Mouse (Mus musculus): Measurements from ENCODE around the gene Zfp869. TPM values are rescaled to one million over a fixed set of nuclear protein-coding genes. Genes with fewer than 3 reads are reported as not detected.
"Not testable (repeated sequence)": the region's sequence is repeated elsewhere in the genome, so short reads cannot be mapped to it uniquely, and the experiment has no call there.

Gene Zfp869
- total and polyA plus RNA-seq, 3 experiments = 1.4 to 41.2 (median 37.9) TPM

DNA sequence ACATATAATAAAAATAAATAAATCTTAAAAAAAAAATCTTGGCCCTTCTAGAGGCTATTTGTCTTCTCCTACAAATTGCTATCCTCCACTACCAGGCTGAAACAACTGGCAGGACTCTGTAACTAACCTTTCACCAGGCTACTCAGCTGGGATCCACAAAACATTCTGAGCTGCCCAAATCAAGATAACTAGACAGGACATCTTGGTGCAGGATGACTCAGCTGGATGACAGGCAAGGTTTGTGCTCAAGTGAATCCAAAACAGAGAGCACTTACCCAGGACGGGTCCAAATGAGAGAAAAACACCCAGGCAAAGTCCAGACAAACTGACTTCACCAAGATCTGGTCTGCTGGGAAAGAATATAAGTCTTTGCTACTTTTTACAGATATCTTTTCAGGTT is 25.0 kb upstream of the Zfp869 start:
- ATAC-seq (ENCODE audit: extremely low read depth, insufficient number of reproducible peaks, low FRiP score, poor library complexity, severe bottlenecking) = no peak

GRCm38 (mm10) chr8:69717232-69717580 is 6.7 kb upstream of the Zfp869 start:
- Histone ChIP-seq H3K27me3 (ENCODE audit: insufficient read depth, low read length) (peaks cover 3% of the 10 kb centered on the region; the same call in 1 of the 2 replicates), H3K4me3 (ENCODE audit: low read depth, low read length) (peak overlapping the region; percentile 99), H3K36me3 (replicated peaks) (peaks cover 24% of the 10 kb centered on the region), H3K9me3 (replicated peaks) (no peaks in the 10 kb centered on the region), H3K4me1 (ENCODE audit: insufficient read depth, low read depth, low read length) (peaks cover 28% of the 10 kb centered on the region)
- no peak for TF ChIP-seq CTCF (IDR thresholded peaks at IDR 0.05; ENCODE audit: low read depth, low read length)
- TF ChIP-seq TAL1 (conservative IDR thresholded peaks at IDR 0.05; ENCODE audit: low read depth, low read length) = no peak
- no peak for TF ChIP-seq GATA2 (IDR thresholded peaks at IDR 0.05; ENCODE audit: borderline replicate concordance, low read depth, low read length)
- no peak for TF ChIP-seq GATA1 (IDR thresholded peaks at IDR 0.05; ENCODE audit: borderline replicate concordance, low read length)
- no peak for TF ChIP-seq POLR2AphosphoS5 (IDR thresholded peaks at IDR 0.05; ENCODE audit: insufficient replicate concordance, low read depth, low read length)
- DNase-seq (ENCODE audit: low spot score) = peak; percentile 5
- ATAC-seq (ENCODE audit: extremely low read depth, insufficient number of reproducible peaks, low FRiP score, poor library complexity, severe bottlenecking) = no peak

More for the DNA sequence above, 25.0 kb upstream of the Zfp869 start:
- Histone ChIP-seq H3K4me1 (ENCODE audit: insufficient read depth, low read depth, low read length) (no peaks in the 10 kb centered on the region), H3K9me3 (replicated peaks) (no peaks in the 10 kb centered on the region), H3K4me3 (ENCODE audit: low read depth, low read length) (no peak overlapping the region), H3K27me3 (ENCODE audit: insufficient read depth, low read length) (peaks cover 5% of the 10 kb centered on the region; the same call in 1 of the 2 replicates), H3K36me3 (replicated peaks) (no peaks in the 10 kb centered on the region)
- DNase-seq (ENCODE audit: low spot score) = no peak
- TF ChIP-seq POLR2AphosphoS5 (IDR thresholded peaks at IDR 0.05; ENCODE audit: insufficient replicate concordance, low read depth, low read length) (no peak), GATA2 (IDR thresholded peaks at IDR 0.05; ENCODE audit: borderline replicate concordance, low read depth, low read length) (no peak), CTCF (IDR thresholded peaks at IDR 0.05; ENCODE audit: low read depth, low read length) (no peak), GATA1 (IDR thresholded peaks at IDR 0.05; ENCODE audit: borderline replicate concordance, low read length) (no peak), TAL1 (conservative IDR thresholded peaks at IDR 0.05; ENCODE audit: low read depth, low read length) (no peak)

DNA sequence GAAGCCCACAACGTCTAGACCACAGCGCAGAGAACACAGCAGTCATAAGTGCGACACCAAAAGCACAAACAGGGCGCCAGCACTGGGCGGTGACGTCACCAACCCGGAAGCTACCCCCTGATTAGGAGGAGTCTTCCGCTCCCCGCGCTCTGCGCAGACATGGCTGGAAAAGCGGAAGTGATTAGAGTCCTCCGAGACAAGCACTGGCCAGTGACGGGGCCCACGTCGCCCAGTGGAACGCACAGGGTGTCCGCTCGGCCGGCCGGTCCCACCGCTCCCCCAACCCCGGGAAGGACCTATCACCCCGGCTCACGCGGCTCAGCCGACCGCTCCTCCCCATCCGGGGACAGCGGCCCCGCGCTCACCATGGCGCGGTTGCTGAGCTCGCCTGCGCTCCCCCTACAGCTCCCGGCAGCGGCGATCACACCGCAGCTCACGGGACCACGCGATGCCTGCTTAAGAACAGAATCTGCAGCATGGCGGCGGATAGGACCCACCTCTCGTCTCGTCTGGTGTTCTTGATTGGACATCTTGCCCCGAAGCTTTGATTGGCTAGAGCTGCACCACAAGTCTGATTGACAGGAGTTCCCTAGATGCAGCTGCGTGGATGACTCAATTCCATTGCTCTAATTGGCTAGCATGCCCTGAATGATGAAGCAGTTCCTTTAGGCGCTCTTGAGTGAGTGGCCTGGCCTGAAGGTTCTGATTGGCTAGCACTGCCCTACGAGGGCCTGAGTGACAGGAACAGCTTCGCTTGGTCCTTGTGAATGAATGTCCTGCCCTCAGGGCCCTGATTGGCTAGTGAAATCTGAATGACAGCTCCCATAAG is 6.1 kb upstream of the Zfp869 start:
- DNase-seq (ENCODE audit: low spot score) (peak; percentile 94), ATAC-seq (ENCODE audit: extremely low read depth, insufficient number of reproducible peaks, low FRiP score, poor library complexity, severe bottlenecking) (peak; percentile 97)
- Histone ChIP-seq H3K4me1 (ENCODE audit: insufficient read depth, low read depth, low read length) (peaks cover 28% of the 10 kb centered on the region), H3K9me3 (replicated peaks) (no peaks in the 10 kb centered on the region), H3K36me3 (replicated peaks) (peaks cover 29% of the 10 kb centered on the region), H3K27me3 (ENCODE audit: insufficient read depth, low read length) (peaks cover 3% of the 10 kb centered on the region; the same call in 1 of the 2 replicates), H3K4me3 (ENCODE audit: low read depth, low read length) (peak overlapping the region; percentile 99)
- TF ChIP-seq GATA1 (IDR thresholded peaks at IDR 0.05; ENCODE audit: borderline replicate concordance, low read length) (no peak), GATA2 (IDR thresholded peaks at IDR 0.05; ENCODE audit: borderline replicate concordance, low read depth, low read length) (no peak), POLR2AphosphoS5 (IDR thresholded peaks at IDR 0.05; ENCODE audit: insufficient replicate concordance, low read depth, low read length) (peak; percentile 84; the same call in 1 of the 2 replicates), CTCF (IDR thresholded peaks at IDR 0.05; ENCODE audit: low read depth, low read length) (no peak), TAL1 (conservative IDR thresholded peaks at IDR 0.05; ENCODE audit: low read depth, low read length) (no peak)

GRCm38 (mm10) chr8:69715366-69715765 is 4.8 kb upstream of the Zfp869 start:
- peaks cover 28% of the 10 kb centered on the region for H3K4me1 ChIP-seq (ENCODE audit: insufficient read depth, low read depth, low read length)
- ATAC-seq (ENCODE audit: extremely low read depth, insufficient number of reproducible peaks, low FRiP score, poor library complexity, severe bottlenecking) = no peak
- H3K27me3 ChIP-seq (ENCODE audit: insufficient read depth, low read length) = peaks cover 3% of the 10 kb centered on the region; the same call in 1 of the 2 replicates
- no peak for DNase-seq (ENCODE audit: low spot score)
- H3K36me3 ChIP-seq (replicated peaks) = peaks cover 39% of the 10 kb centered on the region
- no peak for TF ChIP-seq TAL1 (conservative IDR thresholded peaks at IDR 0.05; ENCODE audit: low read depth, low read length)
- TF ChIP-seq CTCF (IDR thresholded peaks at IDR 0.05; ENCODE audit: low read depth, low read length) = no peak
- TF ChIP-seq GATA1 (IDR thresholded peaks at IDR 0.05; ENCODE audit: borderline replicate concordance, low read length) = no peak
- no peak for TF ChIP-seq POLR2AphosphoS5 (IDR thresholded peaks at IDR 0.05; ENCODE audit: insufficient replicate concordance, low read depth, low read length)
- no peak for TF ChIP-seq GATA2 (IDR thresholded peaks at IDR 0.05; ENCODE audit: borderline replicate concordance, low read depth, low read length)
- H3K4me3 ChIP-seq (ENCODE audit: low read depth, low read length) = peak overlapping the region; percentile 59; the same call in 1 of the 2 replicates
- H3K9me3 ChIP-seq (replicated peaks) = no peaks in the 10 kb centered on the region

DNA sequence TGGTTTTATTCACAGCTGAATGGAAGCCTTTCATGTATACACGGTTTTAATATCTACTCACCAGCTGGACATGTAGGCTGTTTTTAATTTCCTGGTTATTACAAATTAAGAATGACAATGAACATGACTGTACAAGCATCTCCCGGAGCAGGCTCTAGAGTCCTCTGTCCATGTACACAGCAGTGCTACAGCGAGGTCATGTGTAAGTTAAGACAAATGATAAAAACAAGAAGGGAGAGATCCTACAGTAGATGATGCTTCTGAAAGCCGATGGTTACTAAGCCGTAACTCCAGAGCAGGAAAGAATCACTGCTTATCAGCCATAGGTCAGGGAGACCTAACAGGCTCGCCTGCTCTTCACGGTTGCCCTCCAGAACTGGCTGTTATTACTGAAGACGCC is 3.0 kb upstream of the Zfp869 start:
- peaks cover 58% of the 10 kb centered on the region for H3K36me3 ChIP-seq (replicated peaks)
- peaks cover 7% of the 10 kb centered on the region for H3K9me3 ChIP-seq (replicated peaks)
- no peak for ATAC-seq (ENCODE audit: extremely low read depth, insufficient number of reproducible peaks, low FRiP score, poor library complexity, severe bottlenecking)

GRCm38 (mm10) chr8:69701810-69702209 is 8.7 kb downstream of the Zfp869 start:
- Histone ChIP-seq H3K4me1 (ENCODE audit: insufficient read depth, low read depth, low read length) (no peaks in the 10 kb centered on the region), H3K27me3 (ENCODE audit: insufficient read depth, low read length) (no peaks in the 10 kb centered on the region), H3K36me3 (replicated peaks) (peaks cover 38% of the 10 kb centered on the region), H3K9me3 (replicated peaks) (peaks cover 20% of the 10 kb centered on the region), H3K4me3 (ENCODE audit: low read depth, low read length) (no peak overlapping the region)
- DNase-seq (ENCODE audit: low spot score) = no peak
- no peak for ATAC-seq (ENCODE audit: extremely low read depth, insufficient number of reproducible peaks, low FRiP score, poor library complexity, severe bottlenecking)
- no peak for TF ChIP-seq CTCF (IDR thresholded peaks at IDR 0.05; ENCODE audit: low read depth, low read length)
- TF ChIP-seq POLR2AphosphoS5 (IDR thresholded peaks at IDR 0.05; ENCODE audit: insufficient replicate concordance, low read depth, low read length) = no peak
- no peak for TF ChIP-seq GATA1 (IDR thresholded peaks at IDR 0.05; ENCODE audit: borderline replicate concordance, low read length)
- TF ChIP-seq GATA2 (IDR thresholded peaks at IDR 0.05; ENCODE audit: borderline replicate concordance, low read depth, low read length) = no peak
- TF ChIP-seq TAL1 (conservative IDR thresholded peaks at IDR 0.05; ENCODE audit: low read depth, low read length) = no peak

More for the DNA sequence above, 3.0 kb upstream of the Zfp869 start:
- TF ChIP-seq POLR2AphosphoS5 (IDR thresholded peaks at IDR 0.05; ENCODE audit: insufficient replicate concordance, low read depth, low read length) (no peak), GATA2 (IDR thresholded peaks at IDR 0.05; ENCODE audit: borderline replicate concordance, low read depth, low read length) (no peak), TAL1 (conservative IDR thresholded peaks at IDR 0.05; ENCODE audit: low read depth, low read length) (no peak), CTCF (IDR thresholded peaks at IDR 0.05; ENCODE audit: low read depth, low read length) (no peak), GATA1 (IDR thresholded peaks at IDR 0.05; ENCODE audit: borderline replicate concordance, low read length) (no peak)
- DNase-seq (ENCODE audit: low spot score) = no peak
- H3K27me3 ChIP-seq (ENCODE audit: insufficient read depth, low read length) = no peaks in the 10 kb centered on the region
- peaks cover 28% of the 10 kb centered on the region for H3K4me1 ChIP-seq (ENCODE audit: insufficient read depth, low read depth, low read length)
- no peak overlapping the region for H3K4me3 ChIP-seq (ENCODE audit: low read depth, low read length)

DNA sequence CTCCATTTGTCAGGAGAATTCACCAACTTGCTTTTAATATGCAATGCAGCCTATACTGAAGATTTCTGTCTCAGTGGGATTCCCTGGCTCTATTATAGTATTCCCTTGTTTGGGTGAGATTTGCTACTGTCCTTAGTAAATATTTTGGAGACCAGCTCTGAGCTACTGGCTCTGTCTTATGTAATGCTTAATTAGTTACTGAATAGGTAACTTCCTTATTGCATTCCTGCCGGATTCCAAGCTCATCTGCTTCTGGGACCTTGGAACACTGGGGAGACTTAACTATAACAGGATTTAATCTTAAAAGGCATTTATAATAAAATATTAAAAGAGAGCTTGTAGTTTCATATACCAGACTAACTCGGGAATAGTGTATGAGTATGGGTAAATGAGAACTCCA is 45.5 kb downstream of the Zfp869 start:
- H3K27me3 ChIP-seq (ENCODE audit: insufficient read depth, low read length); H3K4me1 ChIP-seq (ENCODE audit: insufficient read depth, low read depth, low read length); H3K4me3 ChIP-seq (ENCODE audit: low read depth, low read length); DNase-seq (ENCODE audit: low spot score); H3K9me3 ChIP-seq (replicated peaks); ATAC-seq (ENCODE audit: extremely low read depth, insufficient number of reproducible peaks, low FRiP score, poor library complexity, severe bottlenecking); H3K36me3 ChIP-seq (replicated peaks): not testable (repeated sequence)

Data from G1E (cell line).